In the genomic region with DNA sequence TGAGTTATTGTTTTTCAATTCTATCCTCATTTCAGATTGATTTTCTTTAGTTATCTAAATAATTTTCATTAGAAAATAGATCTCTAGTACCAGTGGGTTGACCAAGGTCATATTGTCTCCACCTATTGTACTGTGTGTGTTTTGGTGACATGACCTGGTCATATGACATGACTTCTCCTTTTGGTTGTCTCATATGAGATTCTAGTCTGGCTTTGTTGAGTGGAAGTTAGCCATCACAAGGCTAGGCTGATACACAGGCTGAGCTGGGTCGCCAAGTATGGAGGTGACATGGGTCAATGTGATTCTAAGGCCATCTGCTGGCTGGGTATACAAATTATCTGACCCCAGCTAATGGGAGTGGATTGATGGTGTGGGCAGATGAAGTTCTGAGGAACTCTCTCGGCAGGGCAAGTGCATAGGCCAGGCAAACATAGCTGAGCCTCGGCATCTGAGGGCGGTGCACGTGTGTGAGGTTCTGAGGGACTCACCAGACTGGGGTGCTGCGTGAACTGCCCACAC, we compare ENCODE assay signal across 17 mouse cellular contexts.
"Had no signal": no experiment of that assay in that cellular context is flagged by ENCODE, and none has a peak within 500 bp of the region (broad histone marks: within the 10 kb centered on the region; RNA-seq: fewer than 3 reads in every experiment).

No protein-coding gene starts in this region.

- DNase-seq: kidney, adult 11 months; kidney, adult 9 months; kidney, postnatal 36 days; layer of hippocampus, adult 9-11 months; layer of hippocampus, postnatal 36 days; liver, embryonic 13.5 days; lung, adult 18-20 months; right cerebral cortex, postnatal 14 days; thymus, postnatal 14 days had no signal

- H3K27me3 ChIP-seq: limb, embryonic 15.5 days; liver, embryonic 13.5 days; midbrain, embryonic 13.5 days; neural tube, embryonic 12.5 days had no signal

- H3K27ac ChIP-seq: kidney, postnatal 0 days; limb, embryonic 15.5 days; liver, embryonic 13.5 days; macrophage; midbrain, embryonic 13.5 days; neural tube, embryonic 12.5 days; stomach, postnatal 0 days had no signal

- H3K9me3 ChIP-seq: limb, embryonic 15.5 days; liver, embryonic 13.5 days; midbrain, embryonic 13.5 days; neural tube, embryonic 12.5 days had no signal

- ATAC-seq: lung, postnatal 0 days; midbrain, embryonic 13.5 days had no signal

- H3K9ac ChIP-seq: limb, embryonic 15.5 days; liver, embryonic 13.5 days; midbrain, embryonic 13.5 days; neural tube, embryonic 12.5 days had no signal

- H3K36me3 ChIP-seq: limb, embryonic 15.5 days; liver, embryonic 13.5 days had no signal

- H3K4me3 ChIP-seq: limb, embryonic 15.5 days; liver, embryonic 13.5 days; midbrain, embryonic 13.5 days; myocyte; neural tube, embryonic 12.5 days had no signal

- H3K4me2 ChIP-seq: limb, embryonic 15.5 days; liver, embryonic 13.5 days; midbrain, embryonic 13.5 days; neural tube, embryonic 12.5 days had no signal

- H3K4me1 ChIP-seq: liver, embryonic 13.5 days; neural tube, embryonic 12.5 days had no signal
